Mouse (Mus musculus): ENCODE results near the gene Agap1.

Gene Agap1

DNA sequence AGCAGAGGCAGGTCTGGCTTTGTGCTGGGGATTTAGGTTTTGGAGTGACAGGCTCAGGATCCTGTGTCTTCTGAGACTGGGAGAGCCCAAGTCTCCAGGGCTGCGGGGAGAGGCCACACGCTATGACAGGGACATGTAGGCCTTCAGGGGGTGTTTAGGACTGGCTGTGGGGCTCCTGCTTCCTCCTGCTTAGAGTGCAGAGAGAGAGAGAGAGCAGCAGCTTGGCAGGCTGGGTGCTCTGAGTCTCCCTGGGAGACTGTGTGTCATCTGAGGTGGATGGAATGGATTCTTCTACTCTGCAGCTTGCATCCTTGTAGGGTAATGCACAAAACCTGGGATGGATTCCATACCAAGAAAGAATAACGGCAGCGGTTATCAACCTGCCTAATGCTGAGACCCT, 122.4 kb downstream of the Agap1 start:
- DNase-seq (ENCODE audit: low spot score in 2 of 2) = peak; percentile 53 to 58

- DNase-seq (ENCODE audit: low spot score in 2 of 2) = peak; percentile 79 to 84
These were observed 125.7 kb downstream of the Agap1 start for GRCm38 (mm10) chr1:89580031-89580998.

- DNase-seq (ENCODE audit: low spot score in 2 of 2) = peak in 1 of 2 experiments; percentile 48
These were observed 126.6 kb downstream of the Agap1 start for GRCm38 (mm10) chr1:89580999-89581765.

DNA sequence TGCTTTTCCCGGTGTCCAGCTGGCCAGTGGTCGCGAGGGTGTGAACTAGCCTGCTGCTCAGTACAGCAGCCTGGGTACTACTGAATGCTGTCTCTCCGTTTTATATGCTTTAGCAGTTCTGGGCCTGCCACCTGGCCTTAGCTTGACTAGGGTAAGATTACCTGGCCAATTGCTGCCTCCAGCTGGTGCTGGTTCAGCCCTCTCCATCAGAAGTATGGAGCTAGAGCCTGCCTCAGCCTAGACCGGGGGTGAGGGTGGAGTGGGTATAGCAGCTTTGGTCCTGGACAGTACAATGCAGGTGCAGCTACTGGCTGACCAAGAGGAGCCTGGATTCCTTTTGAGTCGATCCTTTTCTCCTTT, 127.1 kb downstream of the Agap1 start:
- no peak for DNase-seq (ENCODE audit: low spot score in 2 of 2)

- DNase-seq (ENCODE audit: low spot score in 2 of 2) = no peak
These were observed 128.8 kb downstream of the Agap1 start for GRCm38 (mm10) chr1:89583369-89583768.

GRCm38 (mm10) chr1:89586991-89587683, 132.5 kb downstream of the Agap1 start:
- no peak for DNase-seq (ENCODE audit: low spot score in 2 of 2)

GRCm38 (mm10) chr1:89588154-89588553, 133.5 kb downstream of the Agap1 start:
- peak; percentile 57 to 58 for DNase-seq (ENCODE audit: low spot score in 2 of 2)

DNA sequence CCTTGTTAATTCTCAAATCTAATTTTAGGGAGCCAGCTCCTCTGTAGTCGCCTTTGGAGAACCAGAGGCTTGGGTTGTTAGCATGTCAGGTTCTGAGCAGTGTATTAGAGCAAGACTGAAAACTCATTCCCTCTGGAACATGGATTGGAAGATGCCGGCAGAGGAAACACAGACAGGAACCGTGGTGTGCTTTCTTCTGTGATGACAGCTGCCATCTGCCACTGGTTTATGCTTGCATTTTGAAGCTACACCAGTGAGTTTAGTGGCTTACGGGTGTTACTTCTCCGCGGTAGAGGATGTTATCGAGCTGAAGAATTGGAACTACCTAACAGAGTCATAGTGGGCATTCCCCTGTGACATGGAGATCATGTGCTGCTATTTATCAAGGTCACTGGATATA, 136.4 kb downstream of the Agap1 start:
- DNase-seq (ENCODE audit: low spot score in 2 of 2) = no peak

DNA sequence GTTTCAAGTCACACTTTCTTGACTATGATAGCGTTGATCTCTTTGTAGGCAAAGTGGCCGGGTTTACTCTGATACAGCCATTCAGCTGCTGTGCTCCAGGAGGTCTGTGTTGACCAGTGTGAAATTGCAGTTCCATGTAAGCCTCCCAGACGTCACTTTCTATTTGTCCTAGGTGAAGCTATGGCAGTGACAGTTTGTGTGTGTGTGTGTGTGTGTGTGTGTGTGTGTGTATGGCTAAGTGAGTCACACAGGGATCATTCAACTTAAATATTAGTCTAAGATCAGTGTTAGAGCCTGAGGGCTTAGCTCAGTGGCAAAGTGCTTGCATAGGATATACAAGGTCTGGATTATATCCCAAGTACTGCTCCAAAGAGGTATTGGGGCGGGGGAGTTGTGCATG, 138.6 kb downstream of the Agap1 start:
- no peak for DNase-seq (ENCODE audit: low spot score in 2 of 2)

GRCm38 (mm10) chr1:89594999-89595398, 140.4 kb downstream of the Agap1 start:
- DNase-seq (ENCODE audit: low spot score in 2 of 2) = peak in 1 of 2 experiments; percentile 43

- no peak for DNase-seq (ENCODE audit: low spot score in 2 of 2)
These were observed 140.8 kb downstream of the Agap1 start for GRCm38 (mm10) chr1:89595421-89595820.

DNA sequence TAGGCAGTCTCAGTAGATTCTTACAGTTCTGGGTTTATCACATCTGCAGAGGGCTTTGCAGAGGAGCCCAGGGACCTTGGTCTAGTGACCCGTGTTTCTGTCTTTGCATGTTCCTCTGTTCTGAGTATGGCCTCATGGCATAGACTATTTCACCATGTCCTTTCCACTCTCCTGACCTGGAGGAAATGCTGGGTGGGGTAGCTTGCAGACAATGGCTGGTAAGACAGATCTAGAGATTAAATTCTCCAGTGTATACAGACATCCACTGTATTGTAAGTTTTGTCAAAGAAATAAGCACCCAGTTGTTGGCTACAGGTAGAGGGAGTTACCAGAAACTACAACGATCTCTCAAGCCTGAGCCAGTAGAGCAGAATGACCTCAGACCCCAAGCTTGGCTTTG, 141.6 kb downstream of the Agap1 start:
- DNase-seq (ENCODE audit: low spot score in 2 of 2) = no peak

- no peak for DNase-seq (ENCODE audit: low spot score in 2 of 2)
These were observed 144.3 kb downstream of the Agap1 start for GRCm38 (mm10) chr1:89598906-89599305.

- no peak for DNase-seq (ENCODE audit: low spot score in 2 of 2)
These were observed 145.6 kb downstream of the Agap1 start for GRCm38 (mm10) chr1:89599983-89600741.

- no peak for DNase-seq (ENCODE audit: low spot score in 2 of 2)
These were observed 146.7 kb downstream of the Agap1 start for GRCm38 (mm10) chr1:89601349-89601748.

DNA sequence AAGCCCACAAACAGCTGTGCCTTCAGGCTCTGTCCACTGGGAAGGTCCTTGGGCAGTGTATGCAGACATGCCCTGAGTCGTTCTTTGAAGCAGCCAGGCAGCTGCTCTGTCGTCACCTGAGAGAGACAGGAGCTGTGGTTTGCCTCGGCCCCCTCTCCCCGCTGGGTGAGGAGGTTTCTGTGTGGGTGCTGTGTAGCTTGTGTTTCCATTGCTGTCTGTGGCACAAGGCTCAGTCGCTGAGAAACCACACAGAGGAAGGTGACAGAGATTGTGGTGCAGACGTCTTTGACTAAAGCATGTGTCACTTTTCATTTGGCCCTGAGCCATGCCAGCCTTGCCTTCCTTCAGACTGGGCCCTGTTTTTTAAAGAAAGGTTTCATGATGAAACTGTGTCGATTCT, 148.3 kb downstream of the Agap1 start:
- peak in 1 of 2 experiments; percentile 71 for DNase-seq (ENCODE audit: low spot score in 2 of 2)

DNA sequence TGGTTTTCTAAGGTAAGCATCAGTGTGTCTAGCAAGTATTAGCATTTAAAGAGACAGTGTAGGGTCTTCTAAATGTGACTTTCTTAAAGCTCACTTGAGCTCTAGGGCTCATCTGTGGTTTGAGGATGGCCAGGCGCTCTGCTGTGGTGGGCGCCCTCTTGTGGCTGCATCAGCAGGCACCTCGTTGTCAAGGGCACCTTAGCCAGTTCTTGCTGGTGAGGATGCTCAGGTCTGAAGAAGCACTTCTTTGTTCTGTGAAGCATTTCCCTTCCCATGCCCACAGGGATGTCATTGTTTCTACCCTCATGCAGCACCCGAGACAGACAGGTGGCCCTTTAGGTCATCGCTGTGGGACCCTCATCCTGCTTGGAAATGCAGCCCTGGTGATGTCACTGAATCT, 152.0 kb downstream of the Agap1 start:
- peak; percentile 78 to 82 for DNase-seq (ENCODE audit: low spot score in 2 of 2)

DNA sequence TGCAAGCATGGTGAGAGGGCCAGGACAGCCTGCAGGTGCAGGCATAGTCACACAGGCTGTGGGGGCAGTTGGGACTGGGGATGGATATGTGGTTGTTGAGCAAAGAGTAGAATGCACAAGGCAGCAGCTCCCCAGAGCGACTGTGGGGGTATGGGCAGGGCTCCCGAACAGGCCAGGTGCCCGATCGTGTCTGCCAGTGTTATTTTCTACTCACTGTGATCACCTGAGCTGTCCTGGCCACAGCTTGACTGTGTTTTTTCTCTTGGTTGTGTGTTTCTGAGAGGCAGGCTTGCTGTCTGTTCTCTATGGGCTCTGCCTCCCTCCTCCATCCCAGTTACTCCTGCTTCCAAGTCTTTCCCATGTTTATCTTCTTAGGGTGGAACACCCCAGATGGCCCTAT, 154.2 kb downstream of the Agap1 start:
- no peak for DNase-seq (ENCODE audit: low spot score in 2 of 2)

DNA sequence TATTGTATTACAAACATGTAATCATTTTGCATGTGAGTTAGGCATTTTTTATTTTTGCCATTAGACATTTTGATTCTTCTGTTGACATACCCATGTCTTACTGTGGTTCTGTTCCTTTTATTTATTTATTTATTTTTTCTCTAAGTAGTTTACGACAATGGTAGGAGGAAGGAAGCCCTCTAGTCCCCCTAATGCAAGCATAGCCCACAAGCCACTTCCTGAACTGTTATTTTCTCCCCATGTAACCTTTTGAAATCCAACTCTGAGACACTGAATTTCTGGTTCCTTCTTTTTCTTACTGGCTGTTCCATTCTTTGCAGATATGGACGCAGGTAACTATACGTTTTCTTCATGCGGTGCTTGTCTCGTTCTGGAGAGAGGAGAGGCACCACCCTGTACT, 155.4 kb downstream of the Agap1 start:
- DNase-seq (ENCODE audit: low spot score in 2 of 2) = no peak

DNA sequence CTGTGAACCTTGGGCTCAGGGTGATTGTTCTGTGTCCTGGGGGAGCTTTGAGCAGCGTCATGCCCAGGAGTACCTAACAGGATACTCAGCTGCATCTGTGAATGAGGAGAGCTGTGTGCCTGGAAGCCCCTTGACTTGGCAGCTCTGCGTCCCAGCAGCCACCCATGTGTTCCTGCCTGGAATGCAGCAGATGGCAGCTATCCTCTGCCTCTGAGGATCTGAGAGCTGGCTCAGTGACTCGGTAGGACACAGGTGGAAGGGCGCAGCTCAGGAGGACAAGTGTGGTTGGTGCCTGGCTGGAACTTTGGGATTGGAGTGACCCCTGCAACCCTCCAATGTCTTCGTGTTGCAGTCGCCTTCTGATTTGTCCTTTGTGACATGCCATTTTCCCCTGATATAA, 156.9 kb downstream of the Agap1 start:
- DNase-seq (ENCODE audit: low spot score in 2 of 2) = no peak

GRCm38 (mm10) chr1:89613234-89613870, 158.7 kb downstream of the Agap1 start:
- DNase-seq (ENCODE audit: low spot score in 2 of 2) = no peak
